Mouse (Mus musculus) embryo, embryonic 10 days (tissue): ENCODE measurements around the gene Nol9.

Experiments used
- DNase-seq: peaks from one replicate; pipeline ENCODE4 v3.0.0-alpha.2; 2015; ENCODE audit warnings: low spot score

Nol9 gene

GRCm38 (mm10) chr4:152062390-152063110 lies 23.4 kb downstream of the Nol9 start:
- DNase-seq = no peak

GRCm38 (mm10) chr4:152067280-152067679 lies 28.2 kb downstream of the Nol9 start:
- no peak for DNase-seq

GRCm38 (mm10) chr4:152068166-152068724 lies 29.1 kb downstream of the Nol9 start:
- no peak for DNase-seq

- no peak for DNase-seq
These were observed 30.1 kb downstream of the Nol9 start for GRCm38 (mm10) chr4:152069245-152069644.

GRCm38 (mm10) chr4:152070494-152071396 lies 31.6 kb downstream of the Nol9 start:
- DNase-seq = no peak

GRCm38 (mm10) chr4:152072121-152072601 lies 33.0 kb downstream of the Nol9 start, which contains the start of gene Plekhg5:
TSS of gene Plekhg5 (plus strand) at chr4:152072498.
- DNase-seq = no peak

GRCm38 (mm10) chr4:152072655-152073054 lies 33.5 kb downstream of the Nol9 start:
- DNase-seq = no peak

- no peak for DNase-seq
These were observed 34.6 kb downstream of the Nol9 start for GRCm38 (mm10) chr4:152073715-152074114.

- no peak for DNase-seq
These were observed 35.4 kb downstream of the Nol9 start for GRCm38 (mm10) chr4:152074548-152074947.

GRCm38 (mm10) chr4:152077191-152077590 lies 38.1 kb downstream of the Nol9 start:
- no peak for DNase-seq

GRCm38 (mm10) chr4:152078105-152078530 lies 39.0 kb downstream of the Nol9 start:
- no peak for DNase-seq

GRCm38 (mm10) chr4:152079261-152079660 lies 40.1 kb downstream of the Nol9 start:
- no peak for DNase-seq

- DNase-seq = no peak
These were observed 40.8 kb downstream of the Nol9 start for GRCm38 (mm10) chr4:152079931-152080330.

GRCm38 (mm10) chr4:152083611-152084220 lies 44.6 kb downstream of the Nol9 start:
- no peak for DNase-seq

- DNase-seq = no peak
These were observed 45.5 kb downstream of the Nol9 start for GRCm38 (mm10) chr4:152084616-152085015.

- peak; percentile 51 for DNase-seq
These were observed 47.5 kb downstream of the Nol9 start for GRCm38 (mm10) chr4:152086505-152087210.

- no peak for DNase-seq
These were observed 48.3 kb downstream of the Nol9 start for GRCm38 (mm10) chr4:152087211-152088081.

GRCm38 (mm10) chr4:152088133-152088532 lies 49.0 kb downstream of the Nol9 start:
- no peak for DNase-seq

- DNase-seq = no peak
These were observed 49.5 kb downstream of the Nol9 start for GRCm38 (mm10) chr4:152088556-152089120.

- DNase-seq = no peak
These were observed 51.1 kb downstream of the Nol9 start for GRCm38 (mm10) chr4:152090191-152090590.
